Mouse (Mus musculus): Measurements from ENCODE around the gene 3830406C13Rik. TPM values are rescaled to one million over a fixed set of nuclear protein-coding genes. Genes with fewer than 3 reads are reported as not detected.
A peak's percentile ranks its signal among the peaks of the same experiment; 100 is the strongest.

3830406C13Rik gene
- total RNA-seq (2015) = 23.1 and 35.3 TPM in 2 replicates
- total RNA-seq (2017) = 23.3 and 35.7 TPM in 2 replicates

DNA sequence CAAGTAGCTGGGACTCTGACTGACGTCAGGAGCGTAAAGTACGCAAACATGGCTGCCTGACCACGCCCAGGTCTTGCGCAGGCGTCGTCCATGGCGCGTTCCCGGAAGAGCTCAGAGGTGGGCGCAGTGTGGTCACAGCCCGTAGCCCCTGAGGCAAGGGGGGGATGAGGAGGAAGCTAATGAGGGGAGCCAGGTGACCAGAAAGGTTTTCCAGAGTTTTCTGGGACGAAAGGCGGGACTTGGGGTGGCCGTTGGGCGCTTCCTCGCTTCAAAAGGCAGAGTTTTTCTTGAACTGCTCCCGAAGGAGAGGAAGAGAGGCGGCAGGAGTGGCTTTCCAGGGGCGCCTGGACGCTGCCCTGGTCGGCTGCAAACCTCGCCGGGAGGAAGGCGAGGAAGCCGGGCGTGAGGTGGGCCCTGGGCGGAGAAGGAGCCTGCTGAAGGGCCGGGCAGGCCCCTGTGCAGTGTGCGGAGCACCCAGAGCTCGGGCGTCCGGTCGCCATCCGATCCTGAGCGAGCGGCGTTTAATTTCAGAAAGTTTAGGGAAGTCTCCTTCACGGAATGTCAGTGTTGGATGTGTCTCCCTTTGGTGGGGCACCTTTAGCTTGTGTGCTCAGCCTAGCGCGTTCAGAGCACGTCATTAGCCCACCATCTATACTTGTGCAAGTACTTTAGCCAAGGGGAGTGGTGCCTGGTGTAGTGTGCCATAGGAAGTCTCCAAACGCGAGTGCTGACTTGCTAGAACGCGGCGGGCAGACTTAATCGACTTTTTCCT lies at the start of gene 3830406C13Rik:
Gene 3830406C13Rik, plus strand, starts transcription at position 33 of the 772 bp plus-strand sequence.
- ATAC-seq (ENCODE audit: poor library complexity, severe bottlenecking) = peak; percentile 96

- ATAC-seq (ENCODE audit: poor library complexity, severe bottlenecking) = peak; percentile 68
Measured at GRCm38 (mm10) chr14:12243726-12244125, 40.2 kb upstream of the 3830406C13Rik start.

DNA sequence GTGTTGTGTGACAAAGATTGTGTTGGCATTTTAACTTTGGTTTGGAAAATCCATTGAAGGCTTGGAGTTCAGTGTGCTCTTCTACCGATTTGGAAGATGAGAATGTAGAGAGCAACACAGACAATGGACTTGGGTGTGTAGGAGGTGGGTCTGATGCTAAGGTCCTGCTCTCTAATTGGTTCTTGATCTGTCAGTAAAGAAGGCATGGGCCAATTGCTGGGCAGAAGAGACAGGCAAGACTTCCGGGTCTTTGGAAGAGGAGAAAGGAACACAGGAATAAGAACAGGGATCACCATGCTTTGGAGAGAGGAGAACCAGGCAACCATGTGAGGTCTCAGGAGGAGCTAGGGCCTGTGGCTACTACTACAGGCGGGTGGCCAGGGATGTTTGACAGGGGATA lies 7.9 kb upstream of the 3830406C13Rik start:
- ATAC-seq (ENCODE audit: poor library complexity, severe bottlenecking) = no peak

- ATAC-seq (ENCODE audit: poor library complexity, severe bottlenecking) = no peak
Measured at GRCm38 (mm10) chr14:12283641-12284040, 332 bp upstream of the 3830406C13Rik start, which contains the start of gene Gm49355. Gene Gm49355, plus strand, starts transcription at chr14:12283976.

DNA sequence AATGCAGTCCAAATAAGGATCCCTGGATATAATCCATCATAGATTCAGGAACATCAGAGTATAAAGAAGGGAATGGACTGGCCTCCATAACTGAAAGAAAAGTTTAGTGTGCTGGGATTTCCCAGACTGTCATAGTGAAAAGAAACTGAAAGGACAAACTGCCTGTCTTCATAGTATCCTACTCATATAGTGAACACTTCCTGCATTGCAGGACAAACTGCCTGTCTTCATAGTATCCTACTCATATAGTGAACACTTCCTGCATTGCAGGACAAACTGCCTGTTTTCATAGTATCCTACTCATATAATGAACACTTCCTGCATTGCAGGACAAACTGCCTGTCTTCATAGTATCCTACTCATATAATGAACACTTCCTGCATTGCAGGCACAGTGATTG lies 5.8 kb downstream of the 3830406C13Rik start:
- peak; percentile 33; the same call in 1 of the 2 replicates for ATAC-seq (ENCODE audit: poor library complexity, severe bottlenecking)

GRCm38 (mm10) chr14:12296391-12296790 lies 12.4 kb downstream of the 3830406C13Rik start:
- ATAC-seq (ENCODE audit: poor library complexity, severe bottlenecking) = no peak

- ATAC-seq (ENCODE audit: poor library complexity, severe bottlenecking) = no peak
Measured at GRCm38 (mm10) chr14:12299171-12299570, 15.2 kb downstream of the 3830406C13Rik start.

DNA sequence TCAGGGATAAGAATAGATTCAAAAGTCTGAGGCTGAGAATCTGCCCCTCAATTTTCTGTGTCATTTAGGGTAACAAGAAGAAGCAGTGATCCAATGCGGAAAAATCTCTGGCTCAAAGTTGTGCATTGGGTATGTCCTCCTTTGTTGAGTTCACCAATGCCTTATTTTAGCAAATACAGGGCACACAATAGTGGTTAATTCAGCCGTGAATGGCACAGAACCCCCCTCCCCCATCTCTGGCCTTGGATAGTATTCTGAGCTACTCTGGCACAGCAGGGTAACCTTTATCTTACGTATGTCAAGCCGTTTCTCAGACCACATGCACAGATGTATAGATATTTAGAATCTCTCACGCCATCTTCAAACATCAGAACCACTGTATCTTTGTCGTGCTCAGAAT lies 15.7 kb downstream of the 3830406C13Rik start:
- no peak for ATAC-seq (ENCODE audit: poor library complexity, severe bottlenecking)

DNA sequence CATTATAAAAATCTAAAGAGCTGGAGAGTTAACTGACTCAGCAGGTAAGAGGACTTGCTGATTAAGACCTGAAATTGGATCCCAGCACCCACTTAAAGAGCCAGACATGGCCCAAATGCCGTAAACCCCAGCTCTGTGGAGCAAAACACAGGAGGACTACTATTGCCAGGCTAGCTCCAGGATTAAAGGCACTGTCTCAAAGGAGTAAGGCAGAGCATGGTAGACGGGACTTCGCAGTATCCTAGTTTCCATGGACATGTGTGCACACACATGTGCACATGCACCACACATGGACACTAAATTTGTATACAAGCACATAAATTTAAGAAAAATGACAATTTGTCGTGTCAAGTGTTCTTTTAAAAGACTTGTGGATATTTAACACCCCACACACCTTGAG lies 16.3 kb downstream of the 3830406C13Rik start:
- no peak for ATAC-seq (ENCODE audit: poor library complexity, severe bottlenecking)

- no peak for ATAC-seq (ENCODE audit: poor library complexity, severe bottlenecking)
Measured at GRCm38 (mm10) chr14:12300677-12301076, 16.7 kb downstream of the 3830406C13Rik start.

DNA sequence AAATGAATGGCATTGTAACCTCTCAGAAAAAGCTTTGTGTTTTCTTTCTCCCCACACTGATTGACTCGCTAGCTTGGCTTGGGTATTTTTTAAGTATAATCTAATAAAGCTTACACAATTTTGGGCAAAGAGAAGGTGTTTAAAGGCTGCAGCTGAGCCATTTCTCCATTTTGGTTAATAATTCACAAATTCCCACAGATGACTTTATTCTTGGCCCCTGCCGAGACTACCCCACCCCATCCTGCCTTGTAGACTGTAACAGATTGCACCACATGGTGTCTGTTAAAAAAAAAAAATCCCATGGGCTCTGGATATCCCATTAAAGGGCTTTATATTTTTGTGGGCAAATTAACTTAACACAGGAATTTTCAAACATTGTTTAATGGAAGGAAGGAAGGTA lies 19.1 kb downstream of the 3830406C13Rik start:
- ATAC-seq (ENCODE audit: poor library complexity, severe bottlenecking) = no peak

- ATAC-seq (ENCODE audit: poor library complexity, severe bottlenecking) = no peak
Measured at GRCm38 (mm10) chr14:12333622-12334021, 49.6 kb downstream of the 3830406C13Rik start.

DNA sequence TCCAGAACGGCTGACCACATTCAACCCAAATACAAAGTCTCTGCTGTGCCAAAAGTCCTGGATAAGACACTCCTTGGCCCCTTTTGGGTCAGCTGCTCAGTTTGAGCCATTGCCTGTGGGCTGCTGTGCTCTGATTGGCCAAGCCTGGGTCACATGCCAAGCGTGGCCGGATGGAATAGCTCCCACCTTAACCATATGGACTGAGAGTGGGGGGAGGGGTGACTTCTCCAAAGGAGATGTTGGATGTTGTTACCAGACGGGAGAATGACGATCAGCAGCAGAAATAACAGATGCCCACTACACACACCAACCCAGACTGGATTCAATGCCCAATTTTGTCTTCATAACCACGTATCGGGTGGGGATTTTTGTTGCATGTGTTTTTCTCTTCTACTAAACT lies 51.0 kb downstream of the 3830406C13Rik start:
- no peak for ATAC-seq (ENCODE audit: poor library complexity, severe bottlenecking)

DNA sequence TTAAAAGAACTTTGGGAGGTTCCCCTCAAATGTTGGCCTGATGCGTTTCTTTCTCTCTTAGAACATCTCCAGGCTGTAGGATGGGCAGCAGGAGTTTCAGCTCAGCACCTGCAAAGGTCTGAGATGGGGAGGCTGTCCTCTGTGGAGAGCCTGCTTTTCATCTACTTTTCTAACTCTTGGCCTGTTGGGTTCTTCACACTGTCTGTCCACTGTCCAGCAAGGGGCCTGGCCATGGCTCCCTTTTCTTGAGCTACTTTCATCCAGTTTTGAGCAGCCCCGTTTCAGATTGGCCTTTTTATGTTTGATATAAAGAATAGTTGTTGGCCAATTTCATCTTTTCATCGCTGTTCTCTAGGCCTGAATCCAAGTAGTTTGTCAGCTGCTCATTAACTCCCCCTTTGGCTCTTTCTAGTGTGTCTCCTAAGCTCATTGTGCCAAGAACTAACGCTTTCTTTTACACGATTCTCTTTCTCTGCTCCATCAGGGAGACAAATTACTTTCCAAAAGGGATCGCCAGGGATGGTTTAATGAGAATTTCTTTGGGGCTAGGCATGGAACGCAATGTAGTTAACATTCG lies 53.5 kb downstream of the 3830406C13Rik start:
- no peak for ATAC-seq (ENCODE audit: poor library complexity, severe bottlenecking)

GRCm38 (mm10) chr14:12337998-12338809 lies 54.2 kb downstream of the 3830406C13Rik start:
- no peak for ATAC-seq (ENCODE audit: poor library complexity, severe bottlenecking)

DNA sequence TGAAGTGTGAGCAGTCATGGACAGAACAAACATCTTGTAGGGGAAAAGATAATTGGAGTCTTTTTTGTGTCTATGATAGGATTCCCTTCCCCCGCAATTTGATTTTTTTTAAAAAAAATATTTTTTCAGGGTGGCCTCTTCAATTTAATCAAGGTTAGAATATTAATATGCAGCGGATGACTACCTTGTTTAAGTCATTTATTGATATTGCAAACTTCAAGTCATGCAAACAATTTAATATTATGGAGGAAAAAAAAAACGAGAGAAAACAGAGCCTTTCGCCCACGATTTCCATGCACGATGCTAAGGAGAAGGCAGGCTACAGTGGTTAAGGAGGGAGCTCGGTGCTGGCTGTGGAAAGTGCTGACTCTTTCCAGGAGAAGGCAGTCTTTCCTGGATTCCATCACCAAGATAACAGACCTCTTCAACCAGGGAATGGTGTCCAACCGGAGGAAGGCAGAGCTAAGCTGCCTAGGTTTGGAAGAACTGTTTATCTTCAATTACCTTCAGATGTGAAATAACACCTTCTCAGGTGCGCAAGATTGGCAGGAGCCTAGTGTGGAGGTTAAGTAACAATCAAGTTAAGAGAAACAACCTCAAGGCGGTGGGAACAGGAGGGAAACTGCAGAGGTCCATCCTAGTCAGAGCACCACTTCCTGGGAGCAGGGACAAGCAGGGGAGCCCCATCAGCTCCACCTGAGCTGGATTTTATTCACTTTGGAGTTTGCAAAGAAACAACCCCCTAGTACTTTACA lies 55.0 kb downstream of the 3830406C13Rik start:
- ATAC-seq (ENCODE audit: poor library complexity, severe bottlenecking) = no peak

- no peak for ATAC-seq (ENCODE audit: poor library complexity, severe bottlenecking)
Measured at GRCm38 (mm10) chr14:12340238-12341074, 56.5 kb downstream of the 3830406C13Rik start.

DNA sequence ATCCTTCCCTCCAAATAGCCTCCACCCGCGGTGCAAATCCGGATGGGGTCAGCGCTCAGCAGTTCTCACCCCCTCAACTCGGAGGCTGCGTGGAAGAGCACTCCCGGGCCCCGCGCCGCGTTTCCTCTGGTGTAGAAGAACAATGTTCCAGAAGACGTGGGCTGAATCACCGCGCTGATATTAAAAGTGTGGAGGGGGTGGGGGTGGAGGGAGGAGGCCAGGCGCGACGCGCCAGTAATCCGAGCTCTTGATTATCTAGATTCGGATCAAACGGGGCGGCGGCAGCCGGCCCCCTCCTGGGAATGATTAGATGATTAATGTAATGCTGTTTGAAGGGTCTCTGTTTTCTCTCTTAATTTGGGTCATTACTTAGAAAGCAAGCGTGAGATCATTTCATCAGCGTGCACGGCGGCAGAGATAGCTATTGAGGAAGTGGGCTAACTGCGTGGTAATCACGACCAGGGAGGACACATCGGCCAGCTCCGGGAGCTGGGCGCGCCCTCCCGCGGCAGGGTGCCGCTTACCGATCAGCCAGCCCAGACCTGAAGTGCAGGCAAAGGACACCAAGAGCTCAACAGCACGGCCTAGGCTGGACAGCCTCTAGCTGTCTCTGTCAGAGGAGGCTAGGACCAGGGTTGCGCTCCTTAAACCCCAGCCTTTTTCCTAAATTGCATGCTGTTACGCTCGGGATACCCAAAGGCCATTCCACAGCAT lies 57.3 kb downstream of the 3830406C13Rik start:
- ATAC-seq (ENCODE audit: poor library complexity, severe bottlenecking) = peak; percentile 45; the same call in 1 of the 2 replicates

Measured in megakaryocyte, adult 5-6 weeks (primary cell).